Mouse (Mus musculus) kidney, adult 2 months (tissue): ENCODE data around the gene Actr1b.

Source experiments
- CTCF ChIP-seq: fragments of 200-500 bp; conservative IDR thresholded peaks from 2 replicates; pipeline ENCODE4 v1.5.1; 2011; ENCODE audit warnings: low read depth, mild to moderate bottlenecking, control low read depth, low read length, moderate library complexity, mixed read lengths; ENCODE audit not compliant: insufficient read depth, insufficient read length
- POLR2A ChIP-seq: fragments of 200-500 bp; IDR thresholded peaks from one replicate; pipeline ENCODE4 v1.6.1; 2011; ENCODE audit warnings: low read depth, low read length, control low read depth

DNA sequence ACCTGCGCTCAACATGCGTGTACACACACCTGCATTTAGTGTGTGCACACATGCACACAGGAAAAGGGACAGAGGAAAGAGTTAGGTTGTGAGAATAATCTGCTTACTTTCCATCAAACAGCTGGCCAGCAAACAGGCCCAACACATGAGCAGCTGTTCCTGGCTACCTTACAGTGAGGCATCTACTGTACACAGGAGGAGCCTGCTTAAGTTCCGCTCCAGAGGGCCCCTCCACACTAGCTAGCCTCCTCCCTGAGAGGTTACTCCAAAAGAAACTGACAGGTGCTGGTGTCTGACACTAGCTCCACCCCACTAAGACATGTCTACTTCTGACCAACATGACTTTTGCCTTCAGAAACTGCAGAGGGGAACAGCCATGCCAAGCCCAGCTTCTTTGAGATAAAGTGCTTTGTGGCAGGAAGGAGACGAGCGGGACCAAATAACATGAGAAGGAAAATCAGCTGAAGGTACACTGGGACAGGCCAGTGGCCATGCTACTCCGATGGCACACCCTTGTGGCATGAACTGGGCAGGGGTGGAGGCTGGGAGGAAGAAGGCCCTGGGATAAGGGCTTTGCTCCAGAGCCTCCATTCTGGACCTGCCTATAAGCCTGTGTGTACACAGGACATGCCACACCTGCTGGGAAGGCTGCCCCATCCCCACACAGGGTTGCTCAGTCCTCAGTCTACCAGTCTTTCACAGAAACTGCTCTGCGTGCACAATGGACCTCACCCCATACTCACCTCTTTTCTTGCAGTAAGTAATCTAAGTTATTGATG, 55.4 kb downstream of the Actr1b start:
- TF ChIP-seq POLR2A (no peak), CTCF (no peak)
